Mouse (Mus musculus): ENCODE data around the gene Tbc1d23. TPM values are rescaled to one million over a fixed set of nuclear protein-coding genes. Genes with fewer than 3 reads are reported as not detected.

Gene Tbc1d23
- polyA plus RNA-seq, 1 experiment from 2014 or later, result 30.3 TPM

DNA sequence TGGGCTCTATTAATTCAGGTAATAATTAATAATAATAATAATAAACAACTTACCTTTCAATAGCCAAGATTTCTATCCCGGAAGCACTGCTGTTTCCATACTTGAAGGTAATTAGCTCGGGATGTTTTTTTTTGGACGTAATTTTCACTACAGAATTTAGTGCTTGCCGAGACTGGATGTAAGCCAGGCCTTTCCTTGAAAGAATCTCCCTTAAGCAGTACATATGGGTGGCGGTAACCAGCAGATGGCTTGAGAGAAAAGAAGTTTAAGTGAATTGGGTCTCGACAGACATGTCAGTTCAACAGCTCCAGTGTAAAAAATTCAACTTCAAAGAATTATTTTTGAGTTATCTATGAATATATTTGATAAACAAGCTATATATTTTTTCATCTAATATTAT, 59.7 kb downstream of the Tbc1d23 start:
- Histone ChIP-seq H3K27me3 (replicated peaks) (no peaks in the 10 kb centered on the region), H3K27ac (replicated peaks) (no peak overlapping the region), H3K36me3 (peaks cover 23% of the 10 kb centered on the region), H3K4me1 (peaks cover 10% of the 10 kb centered on the region), H3K9me3 (replicated peaks) (no peaks in the 10 kb centered on the region), H3K4me2 (no peak overlapping the region), H3K9ac (replicated peaks) (no peak overlapping the region), H3K4me3 (replicated peaks) (no peak overlapping the region)
- no peak for ATAC-seq (ENCODE audit: low FRiP score)
- WGBS, result 91% methylated on average over 6 of the region's 6 CpGs

DNA sequence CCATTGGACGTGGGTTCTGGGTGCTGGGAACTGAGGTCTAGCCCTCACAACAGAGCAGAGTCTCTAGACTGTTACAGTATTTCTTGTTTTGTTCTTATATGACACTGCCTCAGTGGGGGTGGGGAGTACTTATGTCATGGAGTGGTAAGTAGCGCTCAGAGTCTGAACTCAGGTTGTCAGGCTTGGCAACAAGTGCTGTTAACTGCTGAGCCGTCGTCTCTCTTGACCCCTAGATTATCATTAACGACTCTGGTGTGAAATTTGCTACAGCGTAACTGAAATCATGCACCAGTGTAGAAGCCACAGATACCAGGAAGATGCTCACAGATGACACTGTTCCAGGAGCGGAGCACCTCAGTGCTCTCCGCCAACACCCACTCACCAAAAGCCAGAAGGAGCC, 60.1 kb downstream of the Tbc1d23 start:
- H3K36me3 ChIP-seq, result peaks cover 19% of the 10 kb centered on the region
- whole genome bisulfite sequencing, result 89% methylated on average over 8 of the region's 8 CpGs
- ATAC-seq (ENCODE audit: low FRiP score), result no peak
- no peaks in the 10 kb centered on the region for H3K27me3 ChIP-seq (replicated peaks)
- no peaks in the 10 kb centered on the region for H3K9me3 ChIP-seq (replicated peaks)
- H3K4me3 ChIP-seq (replicated peaks), result no peak overlapping the region
- H3K27ac ChIP-seq (replicated peaks), result no peak overlapping the region
- no peak overlapping the region for H3K4me2 ChIP-seq
- no peak overlapping the region for H3K9ac ChIP-seq (replicated peaks)
- peaks cover 14% of the 10 kb centered on the region for H3K4me1 ChIP-seq

DNA sequence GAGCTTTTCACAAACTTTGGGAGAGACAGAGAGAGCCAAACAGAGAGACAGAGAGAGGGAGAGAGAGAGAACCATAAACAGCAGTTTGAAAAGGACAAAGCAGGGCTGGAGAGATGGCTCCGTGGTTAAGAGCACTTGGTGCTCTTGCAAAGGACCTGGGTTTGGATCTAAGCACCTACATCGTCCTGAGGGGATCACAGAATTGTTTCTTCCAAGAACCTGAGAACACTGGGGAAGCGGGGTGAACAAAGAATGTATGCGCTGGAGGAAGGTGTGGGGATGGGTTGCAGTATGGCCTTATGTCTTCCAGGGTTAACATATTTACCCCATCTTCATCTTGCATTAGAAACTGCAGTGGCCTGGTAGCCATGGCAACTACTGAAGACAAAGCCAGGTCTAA, 63.1 kb downstream of the Tbc1d23 start:
- Histone ChIP-seq H3K4me3 (replicated peaks) (no peak overlapping the region), H3K36me3 (peaks cover 19% of the 10 kb centered on the region), H3K9ac (replicated peaks) (no peak overlapping the region), H3K27ac (replicated peaks) (no peak overlapping the region), H3K4me1 (peaks cover 15% of the 10 kb centered on the region), H3K9me3 (replicated peaks) (no peaks in the 10 kb centered on the region), H3K27me3 (replicated peaks) (no peaks in the 10 kb centered on the region), H3K4me2 (no peak overlapping the region)
- no peak for ATAC-seq (ENCODE audit: low FRiP score)
- 55% methylated on average over 4 of the region's 4 CpGs for WGBS

GRCm38 (mm10) chr16:57167514-57167912, 63.8 kb downstream of the Tbc1d23 start:
- H3K36me3 ChIP-seq, result peaks cover 20% of the 10 kb centered on the region
- H3K4me2 ChIP-seq, result peak overlapping the region; percentile 82
- no peaks in the 10 kb centered on the region for H3K9me3 ChIP-seq (replicated peaks)
- peak overlapping the region; percentile 84 for H3K27ac ChIP-seq (replicated peaks)
- peak overlapping the region; percentile 59 for H3K4me3 ChIP-seq (replicated peaks)
- H3K4me1 ChIP-seq, result peaks cover 15% of the 10 kb centered on the region
- 21% methylated on average over 5 of the region's 5 CpGs for WGBS
- peak; percentile 63; the same call in 1 of the 2 replicates for ATAC-seq (ENCODE audit: low FRiP score)
- peak overlapping the region; percentile 63 for H3K9ac ChIP-seq (replicated peaks)
- H3K27me3 ChIP-seq (replicated peaks), result no peaks in the 10 kb centered on the region

- H3K9ac ChIP-seq (replicated peaks), result peak within 1 kb of the TSS; percentile 63
- H3K4me1 ChIP-seq, result peaks cover 15% of the 10 kb centered on the region
- H3K4me2 ChIP-seq, result peak within 1 kb of the TSS; percentile 82
- peak within 1 kb of the TSS; percentile 84 for H3K27ac ChIP-seq (replicated peaks)
- H3K9me3 ChIP-seq (replicated peaks), result no peaks in the 10 kb centered on the region
- ATAC-seq (ENCODE audit: low FRiP score), result peak; percentile 99
- H3K4me3 ChIP-seq (replicated peaks), result peak within 1 kb of the TSS; percentile 59
- H3K27me3 ChIP-seq (replicated peaks), result no peaks in the 10 kb centered on the region
- peaks cover 21% of the 10 kb centered on the region for H3K36me3 ChIP-seq
- under 1% methylated on average over 58 of the region's 58 CpGs for WGBS
These were observed 64.4 kb downstream of the Tbc1d23 start, which contains the start of gene Nit2 for GRCm38 (mm10) chr16:57166611-57167513. Gene Nit2, minus strand, starts transcription at chr16:57167341.

- 92% methylated on average over 6 of the region's 6 CpGs for WGBS
- H3K9me3 ChIP-seq (replicated peaks), result no peaks in the 10 kb centered on the region
- H3K36me3 ChIP-seq, result peaks cover 19% of the 10 kb centered on the region
These were observed 65.2 kb downstream of the Tbc1d23 start for GRCm38 (mm10) chr16:57166086-57166485.

DNA sequence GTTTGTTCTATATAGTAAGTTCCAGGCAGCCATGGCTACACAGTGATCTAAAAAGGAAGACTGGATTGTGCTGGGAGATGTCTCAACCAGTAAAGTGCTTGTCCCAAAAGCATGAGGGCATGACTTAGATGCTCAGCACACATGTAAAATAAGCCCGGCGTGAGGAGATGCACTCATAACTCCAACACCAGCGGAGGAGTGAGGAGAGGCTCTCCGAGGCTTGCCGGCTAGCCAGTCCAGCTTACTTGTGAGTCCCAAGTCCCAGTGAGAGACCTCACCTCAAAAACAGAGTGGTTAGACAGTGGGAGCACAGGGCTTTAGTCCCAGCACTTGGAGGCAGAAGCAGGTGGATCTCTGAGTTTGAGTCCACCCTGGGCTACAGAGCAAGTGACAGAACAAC, 66.1 kb downstream of the Tbc1d23 start:
- Histone ChIP-seq H3K4me1 (peaks cover 15% of the 10 kb centered on the region), H3K36me3 (peaks cover 19% of the 10 kb centered on the region), H3K27ac (replicated peaks) (no peak overlapping the region), H3K9ac (replicated peaks) (no peak overlapping the region), H3K27me3 (replicated peaks) (no peaks in the 10 kb centered on the region), H3K4me3 (replicated peaks) (no peak overlapping the region), H3K9me3 (replicated peaks) (no peaks in the 10 kb centered on the region), H3K4me2 (no peak overlapping the region)
- WGBS, result 95% methylated on average over 5 of the region's 5 CpGs
- no peak for ATAC-seq (ENCODE audit: low FRiP score)

More at GRCm38 (mm10) chr16:57166086-57166485, 65.2 kb downstream of the Tbc1d23 start:
- Histone ChIP-seq H3K4me1 (peaks cover 15% of the 10 kb centered on the region), H3K9ac (replicated peaks) (no peak overlapping the region), H3K27ac (replicated peaks) (no peak overlapping the region), H3K4me3 (replicated peaks) (peak overlapping the region; percentile 59; the same call in 1 of the 2 replicates), H3K4me2 (peak overlapping the region; percentile 82), H3K27me3 (replicated peaks) (no peaks in the 10 kb centered on the region)
- ATAC-seq (ENCODE audit: low FRiP score), result no peak

DNA sequence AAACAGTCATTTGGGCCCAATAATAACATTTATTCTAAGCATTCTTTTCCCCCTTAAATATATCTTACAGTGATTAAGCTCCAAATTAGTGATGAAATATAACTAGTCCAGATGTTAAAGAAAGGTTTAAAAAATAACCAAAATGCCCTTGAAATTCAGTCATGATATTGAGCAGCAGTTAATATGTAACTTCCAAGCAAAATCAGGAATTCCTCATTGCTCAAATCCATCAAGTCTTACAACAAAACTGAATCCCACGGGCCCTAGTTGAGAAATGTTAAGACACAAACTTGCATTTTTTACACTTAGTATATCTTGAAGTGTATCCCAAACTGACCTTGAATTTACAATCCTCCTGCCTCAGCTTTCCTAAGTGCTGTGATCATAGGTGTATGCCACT, 67.6 kb downstream of the Tbc1d23 start:
- Histone ChIP-seq H3K9ac (replicated peaks) (no peak overlapping the region), H3K36me3 (peaks cover 25% of the 10 kb centered on the region), H3K4me3 (replicated peaks) (no peak overlapping the region), H3K4me1 (peaks cover 15% of the 10 kb centered on the region), H3K27me3 (replicated peaks) (no peaks in the 10 kb centered on the region), H3K27ac (replicated peaks) (no peak overlapping the region), H3K4me2 (no peak overlapping the region), H3K9me3 (replicated peaks) (no peaks in the 10 kb centered on the region)
- no peak for ATAC-seq (ENCODE audit: low FRiP score)
- WGBS, result 85% methylated on average over 1 of the region's 1 CpGs

DNA sequence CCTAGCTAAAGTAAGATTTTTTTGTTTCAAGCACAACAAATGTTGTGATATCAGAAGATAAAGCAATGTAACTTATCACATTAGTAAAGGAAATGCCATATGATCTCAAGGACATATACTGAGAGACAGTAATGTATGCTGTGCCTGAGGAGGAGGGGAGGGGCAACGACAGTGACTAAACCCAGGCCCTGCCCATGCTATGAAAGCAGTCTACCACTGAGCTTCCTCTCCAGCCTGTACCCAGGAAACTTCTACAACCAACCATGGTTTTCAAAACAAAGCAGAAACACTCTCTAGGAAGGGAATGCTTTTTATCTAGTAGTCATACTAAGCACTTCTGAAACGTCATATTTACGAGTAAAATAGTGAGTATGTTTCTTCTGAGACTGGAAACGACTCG, 68.5 kb downstream of the Tbc1d23 start:
- 94% methylated on average over 5 of the region's 5 CpGs for WGBS
- Histone ChIP-seq H3K4me3 (replicated peaks) (no peak overlapping the region), H3K4me1 (peaks cover 11% of the 10 kb centered on the region), H3K27ac (replicated peaks) (no peak overlapping the region), H3K9ac (replicated peaks) (no peak overlapping the region), H3K36me3 (peaks cover 26% of the 10 kb centered on the region), H3K27me3 (replicated peaks) (no peaks in the 10 kb centered on the region), H3K4me2 (no peak overlapping the region), H3K9me3 (replicated peaks) (no peaks in the 10 kb centered on the region)
- ATAC-seq (ENCODE audit: low FRiP score), result no peak

GRCm38 (mm10) chr16:57159835-57160234, 71.5 kb downstream of the Tbc1d23 start:
- no peak overlapping the region for H3K9ac ChIP-seq (replicated peaks)
- no peaks in the 10 kb centered on the region for H3K27me3 ChIP-seq (replicated peaks)
- H3K4me2 ChIP-seq, result no peak overlapping the region
- no peak for ATAC-seq (ENCODE audit: low FRiP score)
- H3K27ac ChIP-seq (replicated peaks), result no peak overlapping the region
- H3K4me3 ChIP-seq (replicated peaks), result no peak overlapping the region
- H3K9me3 ChIP-seq (replicated peaks), result no peaks in the 10 kb centered on the region
- H3K36me3 ChIP-seq, result peaks cover 46% of the 10 kb centered on the region
- H3K4me1 ChIP-seq, result no peaks in the 10 kb centered on the region
- WGBS, result 79% methylated on average over 7 of the region's 7 CpGs

GRCm38 (mm10) chr16:57157728-57158127, 73.6 kb downstream of the Tbc1d23 start:
- H3K9me3 ChIP-seq (replicated peaks), result no peaks in the 10 kb centered on the region
- H3K9ac ChIP-seq (replicated peaks), result no peak overlapping the region
- H3K36me3 ChIP-seq, result peaks cover 46% of the 10 kb centered on the region
- H3K4me2 ChIP-seq, result no peak overlapping the region
- no peaks in the 10 kb centered on the region for H3K27me3 ChIP-seq (replicated peaks)
- 85% methylated on average over 4 of the region's 4 CpGs for WGBS
- no peak overlapping the region for H3K27ac ChIP-seq (replicated peaks)
- H3K4me3 ChIP-seq (replicated peaks), result no peak overlapping the region
- H3K4me1 ChIP-seq, result no peaks in the 10 kb centered on the region
- ATAC-seq (ENCODE audit: low FRiP score), result no peak

GRCm38 (mm10) chr16:57157076-57157475, 74.2 kb downstream of the Tbc1d23 start:
- Histone ChIP-seq H3K36me3 (peaks cover 51% of the 10 kb centered on the region), H3K4me1 (no peaks in the 10 kb centered on the region), H3K4me3 (replicated peaks) (no peak overlapping the region), H3K27ac (replicated peaks) (no peak overlapping the region), H3K4me2 (no peak overlapping the region), H3K9me3 (replicated peaks) (no peaks in the 10 kb centered on the region), H3K27me3 (replicated peaks) (no peaks in the 10 kb centered on the region), H3K9ac (replicated peaks) (no peak overlapping the region)
- no peak; the same call in 1 of the 2 replicates for ATAC-seq (ENCODE audit: low FRiP score)
- WGBS, result 95% methylated on average over 4 of the region's 4 CpGs

Data from neural tube, embryonic 15.5 days (tissue).